Mouse (Mus musculus) brain, embryonic 14.5 days (tissue): ENCODE measurements around the gene AC124108.1. TPM values are rescaled to one million over a fixed set of nuclear protein-coding genes. Genes with fewer than 3 reads are reported as not detected.
"Not testable (repeated sequence)": the region's sequence is repeated elsewhere in the genome, so short reads cannot be mapped to it uniquely, and the experiment has no call there.

Experiments
- DNase-seq: peaks from one replicate; pipeline ENCODE4 v3.0.0-alpha.2; 2011; ENCODE audit warnings: low read depth
- CTCF ChIP-seq: fragments of 200-500 bp; IDR thresholded peaks from 2 replicates; pipeline ENCODE4 v1.5.1; 2012; ENCODE audit warnings: inconsistent platforms, mild to moderate bottlenecking, moderate library complexity, borderline replicate concordance; ENCODE audit not compliant: insufficient read depth, insufficient read length; ENCODE audit errors: extremely low read depth
- POLR2A ChIP-seq: fragments of 200-500 bp; IDR thresholded peaks from 2 replicates; pipeline ENCODE4 v1.6.1; 2012; ENCODE audit warnings: mild to moderate bottlenecking, inconsistent platforms, borderline replicate concordance; ENCODE audit not compliant: poor library complexity, insufficient read depth, insufficient read length, severe bottlenecking; ENCODE audit errors: extremely low read depth
- polyA plus RNA-seq: library from polyadenylated mRNA; depleted of rRNA; stranded (reverse); fragments of >200 nt; gene quantifications from 2 replicates; pipeline ENCODE4 v1.2.3, GENCODE M21; 2012

AC124108.1 gene
- polyA plus RNA-seq, 1 experiment = 21.7 TPM

DNA sequence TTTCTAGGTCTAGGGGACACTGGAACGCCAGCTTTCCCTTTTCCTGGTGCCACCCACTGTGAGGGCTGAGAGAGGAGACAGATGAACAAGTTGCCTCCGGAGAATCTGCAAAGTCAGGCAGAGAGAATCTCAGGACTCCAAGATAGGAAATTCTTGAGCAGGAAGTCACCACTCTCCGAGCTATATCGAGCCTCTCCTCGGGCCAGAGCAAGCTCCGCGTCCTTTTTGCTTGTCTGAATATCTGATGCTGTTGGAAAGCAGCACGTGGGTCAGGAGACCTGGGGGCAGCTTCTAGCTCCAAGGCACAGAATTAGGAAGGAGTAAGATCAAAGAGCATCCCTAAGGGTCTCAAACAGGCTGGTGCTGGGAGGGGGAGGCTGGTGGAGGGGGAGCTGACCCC is 37.6 kb upstream of the AC124108.1 start:
- DNase-seq = no peak
- TF ChIP-seq CTCF = no peak
- TF ChIP-seq POLR2A = no peak

DNA sequence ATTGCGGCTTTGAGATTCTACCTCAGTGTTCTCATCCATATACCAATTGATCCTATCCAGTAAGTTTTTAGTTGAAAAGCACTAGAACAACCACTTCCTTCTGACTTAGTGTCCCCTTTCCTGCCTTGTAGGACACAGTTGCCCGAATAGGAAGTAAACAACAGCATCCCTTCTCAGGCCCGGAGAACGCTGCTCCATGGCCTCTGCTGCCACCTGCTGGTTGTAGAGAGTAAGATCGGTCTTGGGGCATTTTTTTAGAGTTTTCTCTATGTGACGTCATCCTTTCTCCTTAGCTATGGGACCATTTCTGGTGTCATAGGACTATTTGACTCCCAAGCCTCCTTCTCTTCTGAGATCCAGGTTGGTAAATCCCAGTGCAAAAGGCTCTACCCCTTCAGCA is 35.5 kb upstream of the AC124108.1 start:
- peak; percentile 90 for DNase-seq
- TF ChIP-seq CTCF (peak; percentile 92), POLR2A (no peak)

DNA sequence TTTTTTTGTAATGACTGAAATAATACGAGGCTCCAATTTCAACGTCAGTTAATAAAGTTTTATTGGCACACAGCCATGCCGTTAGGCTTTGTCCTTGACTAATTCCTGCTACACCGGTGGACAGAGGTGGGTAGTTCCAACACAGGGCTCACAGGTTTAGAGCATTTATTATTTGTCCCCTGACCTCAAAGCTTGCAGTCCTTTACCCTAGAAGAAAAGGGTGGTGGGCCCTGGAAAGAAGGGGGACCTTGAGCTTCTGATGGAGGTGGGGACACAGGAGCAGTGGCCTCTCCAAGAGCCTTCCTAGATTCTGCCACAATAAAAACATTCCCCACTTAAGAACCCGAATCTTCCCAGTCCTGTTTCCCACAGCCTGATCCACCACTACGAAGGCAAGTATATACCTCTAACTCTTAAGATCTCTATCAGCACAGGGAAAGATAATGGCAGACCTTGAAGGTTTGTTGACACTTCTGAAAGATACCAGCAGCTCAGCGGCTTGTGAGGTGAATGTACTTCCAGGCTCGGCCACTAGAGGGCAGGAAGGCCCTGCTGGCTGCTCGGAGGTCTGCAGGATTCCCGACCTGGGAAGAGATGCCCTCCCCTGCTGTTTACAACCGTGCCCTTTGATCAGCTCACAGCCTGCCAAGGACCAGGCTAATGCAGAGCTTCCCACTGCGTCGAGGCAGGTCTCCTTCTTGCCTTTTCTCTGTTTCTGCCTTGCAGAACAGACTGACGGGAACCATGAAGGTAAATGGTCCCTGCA is 34.1 kb upstream of the AC124108.1 start:
- TF ChIP-seq CTCF (peak; percentile 99), POLR2A (no peak)
- peak; percentile 94 for DNase-seq

DNA sequence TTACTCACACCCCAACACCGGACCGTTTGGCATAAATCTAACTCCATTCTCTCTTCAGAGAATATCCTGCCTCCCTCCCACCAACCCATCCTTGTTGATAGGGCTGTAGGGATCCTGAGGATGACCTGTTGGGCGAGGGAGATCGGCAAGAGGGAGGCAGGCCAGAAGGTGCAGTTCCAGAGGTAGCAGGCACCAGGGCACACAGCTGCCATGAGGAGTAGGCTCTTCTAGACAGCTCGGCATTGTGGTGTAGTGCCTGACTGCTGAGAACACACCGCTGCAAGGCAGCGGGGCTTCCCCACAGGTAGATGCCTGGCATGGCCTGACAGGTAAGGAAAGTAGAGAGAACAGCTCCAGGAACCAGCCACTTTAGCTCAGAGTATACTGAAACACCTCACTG is 33.4 kb upstream of the AC124108.1 start:
- TF ChIP-seq POLR2A (no peak), CTCF (no peak)

DNA sequence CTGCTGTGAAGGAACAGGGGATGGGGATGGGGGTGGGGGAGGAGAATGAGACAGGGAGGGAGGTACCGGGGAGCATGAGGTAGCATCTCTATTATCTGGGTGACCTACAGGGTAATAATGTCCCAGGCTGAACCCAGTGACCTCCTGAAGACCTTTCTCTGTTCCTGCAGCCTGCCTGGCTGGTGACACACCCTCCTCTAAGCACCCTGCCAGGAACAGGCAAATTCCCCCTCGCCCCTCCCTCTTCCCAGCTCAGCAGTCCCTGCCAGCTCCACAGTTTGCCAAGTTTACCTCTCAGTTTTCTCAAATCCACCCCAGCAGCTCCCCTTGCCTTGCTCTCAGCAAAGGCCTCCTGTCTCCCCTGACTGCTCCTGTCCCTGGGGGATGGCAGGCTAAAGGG is 32.5 kb upstream of the AC124108.1 start:
- peak; percentile 82 for DNase-seq

More for the DNA sequence above, 33.4 kb upstream of the AC124108.1 start:
- DNase-seq = no peak

DNA sequence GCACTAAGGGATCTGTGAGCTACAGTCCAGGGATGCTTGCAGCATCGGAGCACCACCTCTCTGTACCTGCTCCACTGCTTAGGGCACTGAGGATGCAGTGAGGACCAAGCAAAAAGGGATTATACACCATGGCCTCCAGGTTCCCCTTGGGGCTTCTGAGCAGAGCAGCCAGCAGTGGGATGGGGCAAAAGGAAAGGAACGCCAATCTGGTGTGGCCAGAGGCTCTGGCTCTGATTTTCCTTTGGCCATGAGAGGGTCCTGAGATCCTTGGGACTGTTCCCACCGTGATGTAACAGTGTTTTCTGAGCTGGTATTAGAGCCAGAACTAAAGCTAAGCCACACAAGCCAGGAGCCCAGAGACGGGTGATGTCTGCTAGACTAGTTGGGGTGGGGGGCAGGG is 31.6 kb upstream of the AC124108.1 start:
- DNase-seq = no peak
- TF ChIP-seq POLR2A = no peak
- no peak for TF ChIP-seq CTCF

More for the DNA sequence above, 32.5 kb upstream of the AC124108.1 start:
- TF ChIP-seq CTCF (no peak), POLR2A (no peak)

DNA sequence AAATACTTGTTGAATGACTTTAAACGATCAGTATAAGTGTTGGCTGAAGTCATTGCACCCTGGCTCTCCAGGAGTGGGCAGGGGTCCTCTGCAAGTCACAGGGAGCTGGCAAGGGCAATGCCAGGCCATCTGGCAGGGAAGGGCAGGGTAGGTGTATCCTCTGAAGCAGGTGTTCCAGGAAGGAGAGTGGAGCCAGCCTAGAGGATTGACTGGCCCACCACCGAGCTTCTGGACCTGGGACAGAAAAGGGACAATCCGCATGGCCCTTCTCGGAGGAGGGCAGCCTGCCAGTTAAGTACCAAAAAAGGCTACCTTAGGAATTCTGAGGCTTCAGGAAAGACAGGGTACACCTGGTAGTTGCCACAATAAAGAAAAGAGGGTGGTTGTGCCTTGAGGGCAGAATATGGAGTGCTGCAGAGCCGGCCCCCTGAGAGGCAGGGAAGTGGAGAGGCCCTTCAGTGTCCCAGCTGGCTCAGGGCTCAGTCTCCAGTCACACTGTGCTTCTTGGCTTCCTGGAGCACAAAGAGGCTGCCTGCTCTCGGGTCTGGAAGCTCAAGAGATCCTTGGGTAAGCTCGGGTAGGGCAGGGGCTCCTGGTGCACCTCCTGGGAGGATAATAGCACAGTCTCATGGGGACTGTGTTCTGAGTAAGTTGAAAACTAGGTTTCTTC is 29.9 kb upstream of the AC124108.1 start:
- DNase-seq = no peak

DNA sequence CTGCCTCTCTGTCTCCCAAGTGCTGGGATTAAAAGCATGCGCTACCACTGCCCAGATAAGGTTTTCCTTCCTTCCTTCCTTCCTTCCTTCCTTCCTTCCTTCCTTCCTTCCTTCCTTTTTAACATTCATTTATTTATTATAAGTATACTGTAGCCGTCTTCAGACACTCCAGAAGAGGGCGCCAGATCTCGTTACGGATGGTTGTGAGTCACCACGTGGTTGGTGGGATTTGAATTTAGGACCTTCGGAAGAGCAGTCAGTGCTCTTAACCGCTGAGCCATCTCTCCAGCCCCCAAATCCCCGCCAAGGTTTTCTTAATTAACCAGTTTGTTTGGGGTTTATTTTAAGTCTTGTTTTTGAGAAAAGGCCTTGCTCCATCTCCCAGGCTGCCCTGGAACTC is 28.6 kb upstream of the AC124108.1 start:
- DNase-seq = not testable (repeated sequence)

More for the DNA sequence above, 29.9 kb upstream of the AC124108.1 start:
- TF ChIP-seq POLR2A = no peak
- no peak for TF ChIP-seq CTCF

DNA sequence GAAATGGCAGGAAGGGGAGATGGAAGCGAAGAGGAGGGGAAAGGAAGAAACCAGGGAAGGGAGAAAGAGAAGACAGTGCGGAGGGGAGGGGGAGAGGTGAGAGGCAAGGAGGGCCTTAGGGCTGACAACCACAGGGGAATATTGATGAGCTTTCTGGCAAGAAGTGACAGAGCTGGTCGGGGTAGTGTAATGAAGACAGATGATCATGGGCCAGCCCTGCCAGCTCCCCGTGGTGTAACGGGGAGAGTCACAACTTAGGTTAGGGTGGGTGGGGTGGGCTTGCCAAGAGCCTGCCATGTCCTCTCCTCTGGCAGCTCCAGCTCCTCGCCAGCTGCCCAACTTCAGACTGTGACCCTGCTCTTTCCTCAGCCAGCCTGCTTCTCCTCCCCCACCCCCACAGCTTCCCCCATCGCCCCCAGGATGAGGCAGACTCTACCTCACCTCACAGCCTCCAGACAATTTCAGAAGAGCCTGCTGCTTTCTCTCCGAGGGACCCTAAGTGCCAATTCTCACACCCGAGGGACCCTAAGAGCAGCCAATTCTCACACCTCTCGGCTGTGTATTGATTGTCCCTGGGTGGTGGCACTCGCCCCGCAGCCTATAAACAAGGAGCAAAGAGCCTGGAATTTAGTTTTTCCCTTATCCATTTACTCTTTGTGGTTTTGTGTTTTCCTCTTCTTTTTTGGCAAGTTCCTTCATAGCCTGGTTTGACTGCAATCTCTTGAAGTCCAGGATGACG is 26.3 kb upstream of the AC124108.1 start:
- peak; percentile 78 for DNase-seq
- TF ChIP-seq CTCF (no peak), POLR2A (no peak)

More for the DNA sequence above, 28.6 kb upstream of the AC124108.1 start:
- peak; percentile 18; the same call in 1 of the 2 replicates for TF ChIP-seq CTCF

DNA sequence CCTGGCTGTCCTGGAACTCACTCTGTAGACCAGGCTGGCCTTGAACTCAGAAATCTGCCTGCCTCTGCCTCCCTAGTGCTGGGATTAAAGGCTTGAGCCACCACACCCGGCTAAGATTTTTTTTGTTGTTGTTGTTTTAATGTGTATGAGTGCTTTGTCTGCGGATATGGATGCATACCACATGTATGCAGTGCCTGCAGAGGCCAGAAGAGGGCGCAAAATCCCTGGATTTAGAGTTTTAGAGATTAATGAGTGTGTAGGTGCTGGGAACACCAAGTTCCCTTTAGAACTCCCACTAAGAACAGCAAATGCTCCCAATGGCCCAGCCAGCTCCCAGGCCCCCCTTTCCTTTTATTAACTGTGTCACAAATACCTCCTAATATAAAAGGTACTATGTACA is 25.4 kb upstream of the AC124108.1 start:
- TF ChIP-seq POLR2A (no peak), CTCF (peak; percentile 47; the same call in 1 of the 2 replicates)
- no peak for DNase-seq

DNA sequence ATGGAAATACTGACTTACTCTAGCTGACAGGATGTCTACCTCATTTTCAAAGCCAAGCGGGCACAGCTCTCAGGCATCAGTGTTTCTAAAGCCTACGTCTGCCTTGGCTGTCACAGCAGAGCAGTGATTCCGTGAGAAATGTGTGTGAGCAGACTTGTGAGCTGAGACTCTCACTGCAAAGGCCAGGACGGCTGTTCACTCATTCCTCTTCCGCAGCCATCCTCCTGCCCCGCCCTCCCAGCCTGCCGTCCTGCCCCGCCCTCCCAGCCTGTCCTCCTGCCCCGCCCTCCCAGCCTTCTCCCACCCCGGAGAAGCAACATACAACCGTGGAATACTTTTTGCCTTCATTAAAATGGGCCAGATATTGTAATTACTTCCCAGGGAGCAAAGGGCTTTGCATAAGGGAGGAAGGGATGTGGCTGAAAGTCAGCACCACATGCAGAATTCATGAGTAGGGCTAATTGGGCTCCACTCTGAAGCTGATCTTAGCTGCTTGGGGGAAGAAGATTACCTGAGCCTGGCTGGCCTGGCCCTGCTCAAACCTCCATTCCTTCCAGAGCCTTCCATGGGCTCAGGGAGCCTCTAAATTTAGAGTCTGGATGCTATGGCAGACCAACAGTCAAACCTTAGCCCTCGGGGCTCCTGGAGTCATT is 23.0 kb upstream of the AC124108.1 start:
- no peak for TF ChIP-seq POLR2A
- TF ChIP-seq CTCF = no peak
- peak; percentile 87 for DNase-seq
